Mouse (Mus musculus) kidney, adult 11 months (tissue): Measurements from ENCODE around the gene Nudt9.
A peak's percentile ranks its signal among the peaks of the same experiment; 100 is the strongest.
"Not testable (repeated sequence)": the region's sequence is repeated elsewhere in the genome, so short reads cannot be mapped to it uniquely, and the experiment has no call there.

Experiments used
- DNase-seq: peaks from one replicate; pipeline ENCODE4 v3.0.0; 2022

Gene Nudt9

DNA sequence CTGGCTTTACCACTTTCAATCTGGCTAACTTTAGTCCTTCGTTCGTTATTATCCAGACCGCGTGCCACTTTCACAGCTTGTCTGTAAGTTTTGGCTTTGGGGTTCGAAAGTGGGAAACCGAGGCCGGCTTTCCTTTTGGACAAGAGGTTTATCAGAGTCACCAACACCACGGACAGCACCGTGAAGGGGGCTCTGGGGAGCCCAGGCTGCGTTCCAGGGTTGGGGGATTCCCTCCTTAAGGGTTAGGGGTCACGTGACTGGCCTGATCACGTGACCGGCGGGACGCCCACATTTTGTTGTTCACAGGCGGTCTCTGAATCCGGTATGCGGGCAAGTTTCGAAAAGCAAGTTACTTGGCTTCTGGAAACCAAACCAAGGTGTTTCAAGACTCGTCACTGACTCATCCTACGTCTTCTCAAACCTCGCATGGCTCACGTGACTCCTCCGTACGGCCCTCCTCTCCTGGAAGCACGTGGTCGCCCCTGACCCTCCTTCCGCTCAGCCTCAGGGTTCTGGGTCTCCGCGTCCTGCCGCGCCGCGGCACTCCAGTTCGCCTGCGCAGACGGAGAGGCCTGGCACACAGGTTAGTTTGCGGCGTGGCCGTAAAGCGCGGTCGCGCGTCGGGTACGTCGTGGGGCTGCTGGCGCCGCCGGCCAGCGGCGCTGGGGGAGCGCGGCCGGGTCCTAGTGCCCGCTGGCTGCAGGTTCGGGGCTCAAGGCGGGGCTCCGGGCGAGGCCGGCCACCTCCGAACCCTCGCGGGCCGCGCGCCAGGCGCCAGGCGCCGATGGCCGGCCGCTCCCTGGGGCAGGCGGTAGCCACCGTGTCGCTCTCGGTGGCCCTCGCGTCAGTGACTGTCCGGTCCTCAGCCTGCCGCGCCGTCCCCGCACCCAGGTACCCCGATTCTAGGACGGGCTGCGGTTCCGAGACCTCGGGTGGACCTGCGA lies at the start of gene Nudt9:
TSS of gene Nudt9 (plus strand) at position 51 of the 944 bp plus-strand sequence.
- DNase-seq: peak; percentile 98

DNA sequence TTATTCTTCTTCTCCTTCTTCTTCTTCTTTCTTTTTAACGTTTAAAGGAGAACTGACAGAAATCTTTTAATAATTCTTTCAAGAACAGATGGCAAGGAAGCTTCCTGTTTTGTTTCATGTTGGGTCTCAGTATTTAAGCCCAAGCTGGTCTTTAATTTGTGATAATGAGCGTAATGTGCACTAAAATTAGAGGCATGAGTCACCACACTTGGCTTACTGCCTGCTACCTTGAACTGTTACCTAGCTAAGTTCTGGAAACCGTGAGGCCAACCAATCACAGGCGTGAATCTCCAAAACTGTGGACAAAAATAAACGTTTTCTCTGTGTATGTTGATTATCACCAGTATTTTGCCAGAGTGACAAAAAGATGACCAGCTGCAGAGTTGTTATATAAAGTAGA lies 47.4 kb upstream of the Nudt9 start:
- DNase-seq: no peak

DNA sequence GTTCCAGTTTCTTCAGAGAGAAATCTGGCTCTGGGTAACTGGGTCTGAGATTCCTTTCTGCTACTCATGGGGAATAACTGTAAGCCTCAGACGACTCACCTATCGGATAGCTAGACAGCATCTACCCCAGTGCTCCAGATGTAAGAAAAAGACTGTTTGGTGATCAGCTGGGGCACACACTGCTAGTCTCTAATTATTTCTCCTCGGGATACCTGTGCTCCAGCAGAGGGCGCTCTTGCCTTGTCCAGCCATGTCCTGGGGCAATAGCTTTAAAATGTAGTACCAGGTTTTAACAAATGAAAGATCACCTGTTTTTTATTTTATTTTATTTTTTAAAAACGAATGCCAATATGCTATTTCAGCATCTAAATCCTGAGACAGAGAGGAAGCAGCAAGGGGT lies 46.4 kb upstream of the Nudt9 start:
- peak; percentile 41 for DNase-seq

DNA sequence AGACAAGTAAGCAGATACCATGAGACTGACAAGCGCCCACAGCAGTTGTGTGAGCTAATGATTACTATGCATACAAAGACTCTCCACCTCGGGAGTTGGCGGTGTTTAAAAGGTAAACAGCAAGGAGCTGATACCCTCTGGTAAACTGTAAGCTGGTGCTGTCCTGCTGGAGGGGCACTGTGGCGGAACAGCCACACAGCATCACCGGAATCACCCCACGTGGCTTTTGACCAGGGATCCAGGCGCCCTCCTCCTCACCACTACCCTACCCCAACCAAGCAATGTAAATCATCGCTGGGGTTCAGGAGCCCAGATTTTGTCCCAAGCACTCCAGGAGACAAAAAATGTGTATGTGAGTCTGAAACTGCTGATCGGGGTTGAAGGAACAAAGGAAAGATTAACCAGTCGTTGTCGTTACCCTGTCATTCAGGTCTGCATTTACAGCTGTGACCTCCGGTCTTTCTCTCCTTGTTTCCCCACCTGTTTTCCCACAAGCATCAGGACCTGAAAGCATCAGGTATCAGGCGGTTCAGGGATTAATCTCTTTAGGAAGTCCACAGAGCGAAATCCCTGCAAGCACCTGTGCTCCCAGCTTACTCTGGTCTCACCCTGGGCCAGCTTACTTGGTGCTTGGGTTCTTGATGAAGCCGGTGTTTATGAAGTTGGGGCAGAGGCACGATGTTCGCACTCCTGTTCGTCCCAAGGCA lies 43.4 kb upstream of the Nudt9 start:
- DNase-seq: no peak

DNA sequence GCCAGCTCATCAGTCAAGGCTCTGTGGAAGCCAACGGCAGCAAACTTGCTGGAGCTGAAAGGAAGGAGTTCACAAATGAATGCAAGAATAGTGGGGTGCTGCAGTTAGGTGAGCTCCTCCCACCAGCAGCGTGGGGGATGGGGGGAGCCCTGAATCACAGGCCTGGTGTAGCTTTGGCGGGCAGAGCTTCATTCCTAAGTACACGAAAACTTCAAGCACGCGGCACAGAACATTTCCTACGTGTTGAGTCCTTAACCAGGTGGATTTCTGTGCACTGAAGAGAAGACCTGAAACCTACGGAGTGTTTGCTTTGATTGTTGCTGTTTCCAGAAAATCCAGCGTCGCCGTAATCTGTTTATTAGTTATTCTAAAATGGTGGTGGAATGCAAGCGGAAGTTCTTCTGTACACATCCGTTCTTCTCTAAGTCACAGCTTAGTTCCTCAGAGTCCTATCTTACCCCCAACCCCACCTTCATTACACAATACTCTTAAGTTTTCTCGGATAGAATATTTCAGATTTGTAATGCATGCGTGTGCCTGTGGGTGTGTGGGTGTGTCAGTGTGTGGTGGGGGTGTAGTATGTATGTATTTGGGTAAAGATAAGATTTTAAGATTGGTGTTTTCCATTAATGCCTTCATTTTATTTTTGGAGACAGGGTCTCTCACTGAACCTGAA lies 42.7 kb upstream of the Nudt9 start:
- DNase-seq: no peak

DNA sequence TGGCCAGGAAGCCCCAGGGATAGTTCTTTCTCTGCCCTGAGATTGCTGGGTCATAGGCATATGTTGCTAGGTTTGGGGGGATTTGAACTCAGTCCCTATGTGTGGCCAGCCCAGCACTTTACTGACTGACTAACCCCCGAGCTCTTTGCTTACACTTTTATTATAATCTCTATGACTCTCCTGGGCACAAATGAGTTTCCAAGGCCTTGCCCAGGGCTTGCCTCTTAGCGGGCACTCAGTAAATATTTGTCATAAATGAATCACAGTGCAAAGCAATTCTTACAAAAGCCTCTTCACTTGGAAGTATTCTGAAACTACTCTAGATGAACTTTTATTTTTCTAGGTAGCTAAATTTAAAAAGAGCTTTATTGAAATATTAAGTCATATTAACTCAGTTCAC lies 42.2 kb upstream of the Nudt9 start:
- DNase-seq: no peak

DNA sequence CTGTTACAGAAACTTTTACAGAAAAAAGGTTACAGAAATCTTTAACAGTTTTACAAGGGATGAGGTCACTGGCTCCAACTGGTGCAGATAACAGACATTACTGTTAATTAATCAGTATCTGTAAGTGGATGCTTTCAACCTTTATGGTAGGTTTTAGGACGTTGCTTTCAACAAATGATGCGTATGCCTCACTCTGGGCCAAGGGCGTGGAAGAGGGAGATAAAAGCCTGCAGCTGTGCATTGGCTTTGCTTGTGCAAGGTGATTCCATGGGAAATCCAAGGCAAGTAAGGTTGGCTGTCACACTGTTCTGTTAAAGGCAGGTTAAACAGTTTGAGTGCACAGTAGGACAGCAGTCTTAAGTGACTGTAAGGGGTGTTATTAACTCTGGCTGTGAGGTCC lies 39.3 kb upstream of the Nudt9 start:
- DNase-seq: no peak

DNA sequence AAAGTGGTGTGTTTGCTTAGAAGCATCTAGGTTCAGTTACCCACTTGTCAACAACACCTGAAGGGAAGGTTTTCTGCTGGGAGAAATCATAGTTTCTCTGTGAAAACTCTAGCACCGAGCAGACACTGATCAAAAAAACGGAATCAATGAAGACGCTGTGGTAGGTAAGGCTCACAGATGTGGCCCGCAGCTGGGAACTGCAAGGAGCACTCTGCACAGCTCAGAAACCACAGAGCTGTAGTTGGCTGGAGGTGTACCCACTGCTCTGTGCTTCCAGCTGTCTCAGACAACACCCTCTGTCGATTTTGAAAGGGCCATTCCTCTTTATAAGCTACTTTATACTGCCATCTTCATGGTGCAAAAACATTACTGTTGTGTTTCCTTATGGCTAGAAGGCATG lies 38.3 kb upstream of the Nudt9 start:
- no peak for DNase-seq

DNA sequence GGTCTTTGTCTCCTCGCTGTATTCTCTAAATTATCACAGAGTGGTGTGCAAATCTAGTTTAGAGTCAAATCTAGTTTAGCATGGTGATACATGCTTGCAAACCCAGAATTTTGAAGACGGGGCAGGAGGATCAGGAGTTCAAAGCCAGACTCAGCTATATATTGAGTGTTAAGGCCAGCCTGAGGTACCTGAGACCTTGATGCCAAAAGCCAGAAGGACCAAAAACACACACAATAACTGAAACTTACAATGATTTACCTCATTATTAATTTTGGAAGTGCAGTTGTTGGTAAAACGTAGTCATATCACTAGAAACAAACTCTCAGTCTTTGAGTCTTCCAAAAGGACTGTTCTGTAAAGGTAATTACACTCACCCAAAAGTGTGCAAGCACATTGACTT lies 36.7 kb upstream of the Nudt9 start:
- no peak for DNase-seq

DNA sequence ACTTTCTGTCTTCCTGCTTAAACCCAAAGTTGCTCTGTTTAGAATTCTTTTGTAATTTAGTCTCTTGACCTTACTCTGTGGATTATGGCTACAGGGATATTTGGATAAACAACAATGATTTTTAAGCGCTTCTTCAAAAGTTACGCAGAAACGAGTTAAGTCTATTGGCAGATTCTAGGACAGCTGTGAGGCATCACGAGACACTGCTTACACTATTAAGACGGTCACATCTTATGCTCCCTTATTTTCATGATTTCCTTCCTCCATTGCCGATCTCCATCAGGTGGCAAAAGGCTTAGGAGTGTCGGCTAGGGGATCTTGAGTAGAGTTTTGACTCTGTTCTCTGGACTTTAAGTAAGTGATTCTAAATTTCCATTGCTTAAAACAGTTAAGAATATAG lies 35.8 kb upstream of the Nudt9 start:
- no peak for DNase-seq

DNA sequence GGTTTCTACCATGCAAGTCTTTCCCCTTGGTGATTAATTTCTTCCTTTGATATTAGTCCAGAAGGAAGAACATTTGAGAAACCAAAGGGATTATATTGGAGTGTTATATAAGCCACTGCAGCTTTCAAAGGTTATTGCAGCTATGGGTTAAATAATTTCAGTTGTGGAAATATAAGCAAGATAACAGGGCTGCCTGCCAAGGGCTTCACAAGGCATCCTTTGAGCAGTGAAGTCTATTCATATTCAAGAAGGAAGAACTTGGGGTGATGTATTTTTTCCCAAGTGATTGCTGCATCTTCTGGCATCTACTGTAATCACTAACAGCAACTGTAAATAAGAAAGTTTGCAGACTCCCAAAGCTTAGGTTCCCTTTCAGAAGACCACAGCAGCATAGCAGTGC lies 34.7 kb upstream of the Nudt9 start:
- DNase-seq: no peak

DNA sequence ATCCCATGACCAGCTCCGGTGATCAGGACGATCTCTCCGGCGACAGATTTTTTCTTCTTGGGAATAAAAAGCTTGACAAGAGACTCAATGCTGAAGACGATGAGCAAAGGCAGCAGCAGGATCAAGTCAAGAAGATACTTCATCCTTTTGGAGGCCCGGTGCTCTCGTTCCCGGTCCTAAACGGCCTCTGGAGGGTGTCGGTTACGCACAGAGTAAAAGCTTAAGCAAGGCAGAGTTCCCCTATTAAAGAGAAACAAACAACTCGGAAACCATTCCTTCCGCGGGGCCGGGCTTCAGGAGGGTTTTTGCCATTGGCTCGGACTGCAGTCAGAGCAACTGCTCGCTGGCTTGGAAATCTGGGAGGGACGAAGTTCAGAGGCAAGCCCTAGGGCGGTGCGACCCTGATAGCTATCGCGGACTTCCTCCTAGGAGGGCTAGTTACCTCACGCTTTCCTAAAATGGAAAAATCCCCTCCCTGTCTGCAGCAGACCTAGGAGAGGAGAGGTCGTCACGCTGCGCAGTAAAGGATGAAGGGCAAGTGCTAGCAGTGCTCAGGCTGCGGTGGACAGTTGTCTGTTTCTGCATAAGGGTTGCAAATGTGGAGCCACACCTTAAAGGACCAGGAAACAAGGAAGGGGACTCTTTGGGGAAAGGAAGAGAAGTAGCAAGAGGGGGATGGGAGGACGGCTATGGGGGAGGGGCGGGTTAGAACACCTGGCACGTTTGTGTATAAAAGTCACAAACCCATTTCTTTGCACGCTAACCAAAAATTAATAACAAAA lies 24.3 kb upstream of the Nudt9 start, which contains the start of gene Hsd17b11:
TSS of gene Hsd17b11 (minus strand) at position 323 of the 782 bp plus-strand sequence.
- peak; percentile 93 for DNase-seq

DNA sequence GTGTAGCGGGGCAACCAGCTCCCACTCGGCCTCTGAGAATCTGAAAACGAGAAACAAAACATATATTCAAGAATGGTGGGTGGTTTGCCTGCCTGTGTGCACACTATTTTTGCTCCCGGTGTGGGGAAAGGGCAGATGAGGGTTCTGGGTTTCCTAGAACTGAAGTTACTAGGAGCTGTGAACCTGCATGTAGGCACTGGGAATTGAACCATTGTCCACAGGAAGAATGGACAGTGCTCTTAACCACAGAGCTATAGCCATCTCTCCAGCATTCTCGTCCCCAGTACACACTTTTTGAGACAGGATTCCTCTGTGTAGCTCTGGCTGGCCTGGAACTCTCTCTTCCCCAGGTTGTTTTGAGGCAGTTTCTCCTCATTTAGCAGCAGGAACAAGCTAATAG lies 23.5 kb upstream of the Nudt9 start:
- no peak for DNase-seq

DNA sequence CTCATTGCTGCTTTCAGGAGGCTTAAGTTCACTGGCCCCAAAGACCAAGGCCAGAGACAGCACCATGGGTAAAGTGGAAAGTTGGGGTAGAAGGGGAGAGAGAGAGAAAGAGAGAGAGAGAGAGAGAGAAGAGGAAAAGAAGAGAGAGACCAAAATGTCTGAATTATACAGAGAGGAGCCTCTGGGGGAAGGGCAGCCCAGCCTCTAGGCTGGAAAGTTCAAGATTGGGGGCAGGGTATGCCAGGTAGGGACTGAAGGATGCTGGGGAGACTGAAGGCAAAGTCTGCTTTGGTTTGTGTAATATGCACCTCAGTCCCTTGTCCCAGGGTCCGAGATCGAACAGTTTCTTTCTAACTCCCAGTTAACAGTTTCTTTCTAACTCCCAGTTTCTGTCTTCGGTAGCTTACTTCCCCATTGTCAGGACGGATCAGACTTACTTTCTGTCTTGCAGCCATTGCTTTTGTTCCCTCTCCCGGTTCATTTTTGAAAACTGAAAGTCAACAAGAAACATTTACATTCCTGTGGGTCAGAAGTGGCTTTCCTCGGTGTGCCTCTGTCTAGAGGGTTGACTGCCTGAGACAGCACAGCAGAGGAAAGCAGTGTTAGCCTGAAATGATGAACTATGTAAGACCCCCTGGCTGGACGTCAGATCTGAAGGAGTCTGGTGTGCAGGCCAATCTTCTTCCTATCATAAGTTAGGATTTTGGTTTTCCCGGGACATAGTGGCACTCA lies 22.7 kb upstream of the Nudt9 start:
- no peak for DNase-seq

DNA sequence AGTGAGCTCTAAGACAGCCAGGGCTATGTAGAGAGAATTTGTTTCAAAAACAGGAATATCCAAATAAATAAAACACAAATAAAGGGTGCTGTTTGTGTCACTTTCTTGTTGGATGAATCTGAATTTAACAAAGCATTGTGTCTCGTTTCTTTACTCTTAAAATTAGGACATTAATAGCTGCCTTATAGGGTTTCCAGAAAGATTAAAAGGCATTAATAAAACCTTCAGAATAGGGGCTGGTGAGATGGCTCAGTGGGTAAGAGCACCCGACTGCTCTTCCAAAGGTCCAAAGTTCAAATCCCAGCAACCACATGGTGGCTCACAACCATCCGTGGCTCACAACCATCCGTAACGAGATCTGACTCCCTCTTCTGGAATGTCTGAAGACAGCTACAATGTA lies 21.9 kb upstream of the Nudt9 start:
- not testable (repeated sequence) for DNase-seq

DNA sequence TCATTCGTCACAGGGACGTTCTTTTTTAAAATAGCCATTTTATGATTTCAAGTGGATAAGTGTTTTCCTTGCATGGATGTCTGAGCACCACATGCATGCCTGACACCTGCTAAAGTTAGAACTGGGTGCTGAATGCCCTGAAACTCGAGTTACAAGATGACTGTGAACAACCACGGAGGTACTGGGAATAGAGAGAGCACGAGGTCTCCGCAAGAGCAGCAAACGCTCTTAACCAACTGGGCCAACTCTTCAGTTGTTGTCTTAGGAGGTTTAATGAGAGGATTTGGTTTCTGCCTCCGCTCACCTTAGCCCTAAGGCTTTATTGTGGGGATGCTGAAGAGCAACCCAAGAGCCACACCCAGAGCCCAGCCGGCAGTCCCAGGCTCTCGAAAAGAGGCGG lies 21.3 kb upstream of the Nudt9 start:
- DNase-seq: no peak

DNA sequence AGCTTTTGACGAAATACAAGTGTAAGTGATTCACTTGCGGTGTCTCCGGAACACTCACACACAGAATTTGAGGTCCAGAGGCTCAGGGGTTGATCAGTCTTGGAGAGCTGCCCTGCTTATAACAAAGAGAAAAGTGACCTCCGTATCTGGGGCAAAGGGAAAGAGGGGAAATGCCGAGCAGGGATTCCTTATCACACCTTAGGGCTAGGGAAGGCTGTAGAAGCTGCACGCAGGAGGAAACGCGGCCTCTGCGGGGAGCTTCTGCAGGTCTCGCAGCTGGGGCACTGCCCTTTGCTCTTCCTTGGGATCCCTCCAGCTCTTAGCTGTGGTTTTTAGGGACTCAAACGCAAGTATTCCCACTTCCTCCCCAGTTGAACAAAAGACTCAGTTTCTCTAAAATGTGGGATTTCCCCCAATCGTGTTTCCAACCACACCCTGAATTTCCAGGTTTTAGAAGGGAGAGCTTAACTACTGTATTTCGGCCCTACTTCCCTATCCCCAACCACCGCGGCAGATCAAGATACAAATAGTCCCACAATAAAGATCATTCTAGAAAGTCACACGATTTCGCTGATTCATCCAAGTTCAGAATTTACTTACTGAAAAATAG lies 20.8 kb upstream of the Nudt9 start:
- no peak for DNase-seq

DNA sequence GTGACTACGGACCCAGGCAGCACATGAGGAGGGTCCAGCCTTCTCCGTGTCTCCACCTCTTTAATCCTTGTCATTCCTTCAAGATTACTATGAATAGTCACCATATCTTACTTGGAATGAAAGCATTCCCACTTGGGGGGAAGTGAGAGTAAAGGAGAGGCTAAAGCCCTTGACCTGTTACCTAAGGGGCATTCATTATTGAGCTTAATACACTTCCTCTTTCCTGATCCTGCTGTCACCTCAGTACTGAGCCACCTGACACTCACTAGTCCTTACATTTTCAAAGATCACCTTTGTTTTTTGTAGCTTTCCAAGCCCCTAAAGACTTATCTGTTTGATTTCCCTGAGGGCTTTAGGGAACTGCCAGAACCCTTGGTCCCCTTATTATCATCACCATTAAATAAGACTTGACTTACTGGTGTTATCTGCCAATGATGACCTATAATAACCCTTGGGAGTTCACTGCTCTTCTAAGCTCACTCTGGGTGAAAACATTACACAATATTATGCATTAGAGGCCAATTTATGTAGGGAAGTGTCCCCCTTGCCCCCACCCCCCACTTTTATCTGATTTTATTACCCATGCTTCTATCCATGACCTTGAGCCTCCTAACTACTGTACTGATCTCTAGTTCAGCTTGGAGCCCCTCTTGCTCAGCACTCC lies 13.5 kb upstream of the Nudt9 start:
- DNase-seq: no peak

DNA sequence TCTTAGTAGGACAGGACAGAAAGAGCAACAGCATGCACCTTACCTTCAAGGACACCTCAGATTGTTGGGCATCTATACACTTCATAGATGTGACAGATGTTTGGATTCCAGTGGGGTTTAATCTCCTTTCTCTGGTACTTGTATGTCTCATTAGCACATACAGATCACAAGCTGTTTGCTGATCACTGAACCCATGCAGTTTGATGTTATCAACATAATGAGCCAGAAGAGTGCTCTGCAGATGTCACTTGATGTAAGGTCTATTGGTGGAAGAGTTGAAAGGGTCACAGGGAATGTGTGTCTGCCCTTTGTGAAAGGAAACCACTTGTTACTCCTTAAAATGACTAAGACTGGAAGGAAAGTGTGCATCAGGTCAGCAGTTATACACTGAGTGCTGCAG lies 11.0 kb upstream of the Nudt9 start:
- DNase-seq: no peak

DNA sequence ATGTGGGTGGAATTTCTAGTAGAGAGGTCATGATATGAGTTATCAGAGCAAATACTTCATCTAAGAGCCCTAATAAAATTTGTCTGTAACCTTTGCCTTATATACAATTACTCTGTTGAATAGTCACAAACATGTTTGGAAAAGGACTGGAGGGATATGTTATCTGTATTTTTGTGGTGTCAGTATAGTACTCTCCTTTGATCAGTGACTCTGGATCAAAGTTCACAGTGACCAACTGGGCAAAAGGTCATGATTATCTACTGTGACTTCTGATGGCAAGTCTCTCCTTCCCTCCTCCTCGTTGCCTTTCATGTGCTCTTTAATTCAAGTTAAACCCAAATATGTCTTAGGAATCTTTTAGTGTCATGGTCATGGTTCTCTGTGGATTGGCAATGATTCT lies 10.3 kb upstream of the Nudt9 start:
- no peak for DNase-seq

DNA sequence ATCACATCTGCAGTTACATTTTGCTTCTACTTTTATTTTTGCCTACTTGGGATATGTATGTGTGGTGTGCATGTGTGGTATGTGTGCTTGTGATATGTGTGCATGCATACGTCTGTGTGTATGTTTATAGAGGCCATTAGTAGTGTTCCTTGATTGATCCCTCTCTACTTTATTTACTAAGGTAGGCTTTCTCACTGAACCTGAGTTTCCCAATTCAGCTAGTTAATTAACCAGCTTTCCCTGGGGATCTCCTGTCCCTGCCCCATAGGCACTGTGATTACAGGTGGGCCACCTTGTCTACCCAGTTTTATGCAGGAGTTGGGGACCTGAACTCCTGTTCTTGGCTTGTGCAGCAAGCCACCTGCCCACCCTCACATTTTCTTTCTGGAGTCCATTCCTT lies 9.4 kb upstream of the Nudt9 start:
- no peak for DNase-seq
